Mouse (Mus musculus) olfactory bulb, adult 2 months (tissue): ENCODE measurements around the gene Mageb16.

Experiments used
- CTCF ChIP-seq: fragments of 200-500 bp; IDR thresholded peaks from 2 replicates; pipeline ENCODE4 v1.5.1; 2012; ENCODE audit warnings: low read depth, mild to moderate bottlenecking, low read length, moderate library complexity; ENCODE audit not compliant: insufficient read depth
- POLR2A ChIP-seq: fragments of 200-500 bp; IDR thresholded peaks from 2 replicates; pipeline ENCODE4 v1.6.1; 2012; ENCODE audit warnings: mild to moderate bottlenecking, low read depth, low read length, moderate library complexity; ENCODE audit not compliant: insufficient read depth

DNA sequence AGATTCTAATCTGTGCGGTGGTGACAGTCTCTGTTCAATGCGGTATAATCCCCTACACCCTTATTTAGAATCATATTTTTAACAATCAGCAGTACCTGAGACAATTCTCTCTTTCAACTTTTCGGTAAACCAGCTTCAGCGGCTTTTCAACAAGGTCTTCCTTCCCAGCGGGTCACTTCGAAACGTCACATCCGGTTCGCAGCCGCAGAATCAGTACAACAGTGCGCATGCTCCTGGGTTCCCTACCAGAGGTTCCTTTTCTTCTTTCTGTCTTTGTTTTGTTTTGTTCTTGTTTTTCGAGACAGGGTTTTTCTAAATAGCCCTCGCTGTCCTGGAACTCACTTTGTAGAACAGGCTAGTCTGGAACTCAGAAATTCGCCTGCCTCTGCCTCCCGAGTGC, 35.8 kb downstream of the Mageb16 start:
- TF ChIP-seq CTCF (no peak), POLR2A (no peak)
